Mouse (Mus musculus) myocyte (in vitro differentiated cells): ENCODE measurements around the gene Arhgef25. TPM values are rescaled to one million over a fixed set of nuclear protein-coding genes. Genes with fewer than 3 reads are reported as not detected.
"Not testable (repeated sequence)": the region's sequence is repeated elsewhere in the genome, so short reads cannot be mapped to it uniquely, and the experiment has no call there.

Experiments
- H3K27me3 ChIP-seq: one replicate; pipeline ENCODE4 v1.6.1; 2011; ENCODE audit not compliant: control insufficient read depth, insufficient read depth, insufficient read length
- H3K36me3 ChIP-seq: one replicate; pipeline ENCODE4 v1.6.1; 2011; ENCODE audit not compliant: control insufficient read depth, insufficient read depth
- H3K4me2 ChIP-seq: one replicate; pipeline ENCODE4 v1.6.1; 2011; ENCODE audit warnings: low read depth, control low read depth
- H3K4me3 ChIP-seq: one replicate; pipeline ENCODE4 v1.5.1; 2011; ENCODE audit warnings: mild to moderate bottlenecking, control low read depth, moderate library complexity
- H3K79me2 ChIP-seq: one replicate; pipeline ENCODE4 v1.6.1; 2011; ENCODE audit not compliant: control insufficient read depth, insufficient read depth
- H3ac ChIP-seq: one replicate; pipeline ENCODE4 v1.6.1; 2011; ENCODE audit not compliant: control insufficient read depth, insufficient read length
- CEBPB ChIP-seq: IDR thresholded peaks from 2 replicates; pipeline ENCODE4 v1.6.1; 2011; ENCODE audit warnings: mild to moderate bottlenecking, moderate library complexity; ENCODE audit not compliant: poor library complexity, insufficient read depth, severe bottlenecking
- E2F4 ChIP-seq: IDR thresholded peaks from one replicate; pipeline ENCODE4 v1.6.1; 2011; ENCODE audit warnings: mild to moderate bottlenecking, control low read depth, moderate library complexity; ENCODE audit not compliant: insufficient read depth
- MAX ChIP-seq: IDR thresholded peaks from one replicate; pipeline ENCODE4 v1.6.1; 2011; ENCODE audit warnings: low read depth, mild to moderate bottlenecking, control low read depth
- MYOD1 ChIP-seq, 3 experiments: IDR thresholded peaks; one replicate each; pipeline ENCODE4 v1.6.1; 2011; ENCODE audit warnings: control low read depth in 2 of 3, low read depth in 2 of 3, mild to moderate bottlenecking in 2 of 3, moderate library complexity in 1 of 3; ENCODE audit not compliant: insufficient read length in 2 of 3, control insufficient read depth in 1 of 3
- MYOG ChIP-seq, 3 experiments: IDR thresholded peaks; one replicate each; pipeline ENCODE4 v1.6.1; 2011; ENCODE audit warnings: control low read depth in 2 of 3, low read depth in 2 of 3, mild to moderate bottlenecking in 2 of 3; ENCODE audit not compliant: insufficient read length in 2 of 3, control insufficient read depth in 1 of 3, insufficient read depth in 1 of 3
- POLR2A ChIP-seq: IDR thresholded peaks from one replicate; pipeline ENCODE4 v1.6.1; 2011; ENCODE audit warnings: low read depth, mild to moderate bottlenecking, control low read depth, moderate library complexity; ENCODE audit not compliant: insufficient read length
- POLR2AphosphoS2 ChIP-seq: IDR thresholded peaks from one replicate; pipeline ENCODE4 v1.6.1; 2011; ENCODE audit warnings: low read depth, control low read depth; ENCODE audit not compliant: insufficient read length
- REST ChIP-seq: IDR thresholded peaks from one replicate; pipeline ENCODE4 v1.6.1; 2011; ENCODE audit warnings: mild to moderate bottlenecking, control low read depth, moderate library complexity; ENCODE audit not compliant: insufficient read depth, insufficient read length
- SRF ChIP-seq: IDR thresholded peaks from one replicate; pipeline ENCODE4 v1.6.1; 2011; ENCODE audit warnings: low read depth; ENCODE audit not compliant: control insufficient read depth, insufficient read length
- TCF12 ChIP-seq: IDR thresholded peaks from one replicate; pipeline ENCODE4 v1.6.1; 2011; ENCODE audit warnings: mild to moderate bottlenecking, control low read depth; ENCODE audit not compliant: poor library complexity, insufficient read depth, severe bottlenecking
- TCF3 ChIP-seq: IDR thresholded peaks from one replicate; pipeline ENCODE4 v1.6.1; 2011; ENCODE audit warnings: low read depth, control low read depth; ENCODE audit not compliant: insufficient read length
- USF1 ChIP-seq: IDR thresholded peaks from one replicate; pipeline ENCODE4 v1.6.1; 2011; ENCODE audit warnings: low read depth, mild to moderate bottlenecking, control low read depth, moderate library complexity
- polyA plus RNA-seq: library from polyadenylated mRNA; unstranded; fragments of >200 nt; fragmentation: generic; extraction: Trizol; gene quantifications from one replicate; pipeline ENCODE4 v1.2.1, GENCODE M21; 2012; ENCODE audit warnings: missing spikeins

Arhgef25 gene
- polyA plus RNA-seq, 1 experiment: 25.3 TPM

GRCm38 (mm10) chr10:127196392-127196791, 6.5 kb upstream of the Arhgef25 start:
- H3K4me2 ChIP-seq: peak overlapping the region; percentile 99
- peak overlapping the region; percentile 93 for H3K4me3 ChIP-seq
- no peaks in the 10 kb centered on the region for H3K27me3 ChIP-seq
- H3K79me2 ChIP-seq: peaks cover 2% of the 10 kb centered on the region
- H3K36me3 ChIP-seq: peaks cover 5% of the 10 kb centered on the region
- peak overlapping the region; percentile 75 for H3ac ChIP-seq
- TF ChIP-seq USF1: no peak
- TF ChIP-seq TCF12: no peak
- TF ChIP-seq MYOG (IDR thresholded peaks at IDR 0.05; ENCODE audit: control insufficient read depth in 1 of 3, insufficient read depth in 1 of 3, insufficient read length in 2 of 3, low read depth in 2 of 3): no peak
- no peak for TF ChIP-seq REST
- TF ChIP-seq POLR2A: no peak
- no peak for TF ChIP-seq MYOD1 (IDR thresholded peaks at IDR 0.05; ENCODE audit: control insufficient read depth in 1 of 3, insufficient read length in 2 of 3, low read depth in 2 of 3)
- TF ChIP-seq SRF: no peak
- TF ChIP-seq MAX: no peak
- TF ChIP-seq E2F4: no peak
- no peak for TF ChIP-seq TCF3
- TF ChIP-seq CEBPB: no peak
- TF ChIP-seq POLR2AphosphoS2: no peak

DNA sequence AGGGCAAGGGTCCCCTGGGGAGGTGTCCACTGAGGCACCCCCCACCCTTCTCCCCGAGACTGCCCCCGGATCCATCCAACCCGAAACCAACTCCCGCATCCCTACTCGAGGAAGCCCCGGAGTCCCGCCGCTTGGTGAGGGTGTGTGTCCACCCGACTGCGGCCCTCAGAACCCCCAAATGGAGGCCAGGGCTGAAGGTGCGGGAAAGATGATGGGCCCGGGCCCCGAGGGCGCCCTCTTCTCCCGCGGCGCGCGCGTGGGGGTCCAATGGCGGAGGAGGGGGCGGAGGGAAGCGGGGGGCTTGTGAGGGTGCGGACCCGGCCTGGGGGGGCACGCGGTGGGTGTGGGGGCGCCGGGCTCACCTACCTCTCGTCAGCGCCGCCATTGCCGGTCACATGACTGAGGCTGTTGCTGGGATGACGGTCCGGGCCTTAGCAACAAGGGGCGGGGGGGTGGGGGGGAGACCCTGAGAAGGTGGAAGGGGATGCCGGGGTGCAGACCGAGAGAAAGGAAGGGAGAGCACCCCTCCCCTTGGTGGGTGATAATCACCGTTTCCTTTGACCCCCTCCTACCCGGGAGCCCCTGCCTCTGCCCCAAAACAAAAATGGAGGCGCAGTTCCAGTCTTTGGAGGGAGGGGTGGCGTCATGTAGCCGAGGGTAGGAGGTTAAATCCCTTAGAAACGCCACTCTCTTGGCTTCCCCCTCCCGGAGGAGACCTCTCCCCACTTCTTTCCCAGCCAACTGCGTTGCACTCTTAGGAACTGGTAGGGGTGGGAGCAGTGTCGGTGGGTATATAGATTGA, 5.6 kb upstream of the Arhgef25 start, which contains the start of gene Dtx3:
Dtx3 (minus strand) TSS at position 401 of the 802 bp plus-strand sequence.
- Histone ChIP-seq H3K36me3 (no peaks in the 10 kb centered on the region), H3K4me2 (peak within 1 kb of the TSS; percentile 99), H3K4me3 (peak within 1 kb of the TSS; percentile 93), H3K79me2 (peaks cover 2% of the 10 kb centered on the region), H3ac (peak within 1 kb of the TSS; percentile 75), H3K27me3 (no peaks in the 10 kb centered on the region)
- TF ChIP-seq POLR2A (peak; percentile 62), USF1 (peak; percentile 76), CEBPB (no peak)

DNA sequence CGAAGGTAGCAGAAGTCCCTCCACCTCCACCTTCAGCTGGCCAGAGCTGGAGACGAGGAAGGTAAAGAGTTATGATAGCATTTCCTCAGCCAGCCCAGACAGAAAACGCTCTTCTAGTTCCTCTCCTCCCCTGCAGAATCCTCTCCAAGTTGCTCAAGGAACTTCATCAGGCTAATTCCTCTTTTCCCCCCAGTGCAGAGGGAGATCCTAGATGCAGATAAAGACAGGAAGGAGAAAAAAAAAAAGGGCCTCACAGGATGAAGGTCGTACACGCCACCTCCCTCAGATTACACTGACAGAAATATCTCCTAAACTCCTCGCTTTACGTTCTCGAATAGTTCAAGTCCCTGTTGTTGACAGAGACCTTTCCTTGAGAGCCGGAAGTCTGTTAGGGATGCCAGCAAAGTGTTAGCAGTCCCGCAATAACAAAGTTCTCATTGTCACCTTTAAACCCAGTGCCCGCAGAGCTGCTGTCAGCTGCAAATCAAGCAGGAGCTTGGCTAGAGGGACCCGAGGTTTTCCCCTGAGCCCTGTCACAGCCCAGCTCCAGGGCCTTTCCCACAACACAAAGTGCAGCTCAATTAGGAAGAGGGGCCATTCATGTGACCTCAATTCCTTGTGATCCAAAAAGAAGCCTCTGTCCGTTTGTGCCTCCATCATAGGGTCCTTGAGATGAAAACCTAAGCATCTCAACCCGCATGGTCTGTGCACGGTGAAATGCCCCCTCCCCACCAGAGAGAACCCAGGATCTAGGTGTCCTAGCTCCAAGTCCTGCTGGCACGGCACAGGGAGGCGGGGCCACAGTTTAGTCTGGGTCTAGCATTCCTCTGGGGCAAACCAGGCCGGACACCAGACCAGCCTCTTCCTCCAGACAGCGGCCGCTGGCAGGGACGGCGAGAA, 4.8 kb upstream of the Arhgef25 start:
- TF ChIP-seq POLR2AphosphoS2 (peak; percentile 63), SRF (no peak), POLR2A (peak; percentile 67)
- H3K36me3 ChIP-seq: no peaks in the 10 kb centered on the region

DNA sequence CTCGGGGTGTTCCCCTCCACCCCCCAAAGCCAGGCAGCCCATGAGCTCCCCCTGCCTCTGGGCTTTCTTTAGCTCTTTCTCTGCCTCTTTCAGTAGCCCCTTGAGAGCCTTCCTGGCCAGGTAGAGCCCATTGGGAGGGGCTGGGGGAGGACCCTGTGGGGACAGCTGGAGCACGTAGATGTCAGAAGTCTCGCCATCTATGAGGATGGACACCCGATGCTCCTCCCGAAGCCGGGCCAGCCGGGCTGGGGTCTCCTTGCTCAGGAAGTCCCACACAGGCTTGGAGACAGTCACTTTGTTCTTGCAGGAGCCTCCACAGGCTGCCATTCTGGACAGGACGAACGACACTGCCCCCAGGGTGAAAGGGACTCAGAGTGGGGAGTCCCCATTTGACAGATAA, 3.1 kb upstream of the Arhgef25 start:
- TF ChIP-seq TCF12 (no peak), MYOD1 (IDR thresholded peaks at IDR 0.05; ENCODE audit: control insufficient read depth in 1 of 3, insufficient read length in 2 of 3, low read depth in 2 of 3) (no peak), USF1 (no peak), CEBPB (no peak), MAX (no peak), E2F4 (no peak), POLR2AphosphoS2 (no peak), SRF (no peak), POLR2A (no peak), TCF3 (no peak), REST (no peak), MYOG (IDR thresholded peaks at IDR 0.05; ENCODE audit: control insufficient read depth in 1 of 3, insufficient read depth in 1 of 3, insufficient read length in 2 of 3, low read depth in 2 of 3) (no peak)
- no peak overlapping the region for H3ac ChIP-seq
- H3K79me2 ChIP-seq: peaks cover 2% of the 10 kb centered on the region
- no peak overlapping the region for H3K4me3 ChIP-seq
- no peak overlapping the region for H3K4me2 ChIP-seq
- H3K27me3 ChIP-seq: no peaks in the 10 kb centered on the region
- no peaks in the 10 kb centered on the region for H3K36me3 ChIP-seq

More for the DNA sequence above, 4.8 kb upstream of the Arhgef25 start:
- peak overlapping the region; percentile 93 for H3K4me3 ChIP-seq
- H3K4me2 ChIP-seq: peak overlapping the region; percentile 84
- H3ac ChIP-seq: peak overlapping the region; percentile 75
- H3K79me2 ChIP-seq: peaks cover 2% of the 10 kb centered on the region
- no peaks in the 10 kb centered on the region for H3K27me3 ChIP-seq

GRCm38 (mm10) chr10:127192057-127192328, 2.1 kb upstream of the Arhgef25 start:
- not testable (repeated sequence) for H3K36me3 ChIP-seq, H3K4me2 ChIP-seq, H3K4me3 ChIP-seq, H3K27me3 ChIP-seq, H3ac ChIP-seq, H3K79me2 ChIP-seq
